Mouse (Mus musculus) retina, embryonic 14.5 days (tissue): ENCODE data around the gene Paqr7.
"Not testable (repeated sequence)": the region's sequence is repeated elsewhere in the genome, so short reads cannot be mapped to it uniquely, and the experiment has no call there.

Experiments
- DNase-seq: peaks from one replicate; pipeline ENCODE4 v3.0.0-alpha.2; 2015; ENCODE audit warnings: low spot score

Gene Paqr7

GRCm38 (mm10) chr4:134473764-134474163 is 22.7 kb upstream of the Paqr7 start:
- DNase-seq = no peak

- no peak for DNase-seq
Measured at GRCm38 (mm10) chr4:134474240-134474639, 22.3 kb upstream of the Paqr7 start.

GRCm38 (mm10) chr4:134476899-134477298 is 19.6 kb upstream of the Paqr7 start:
- no peak for DNase-seq

- DNase-seq = peak; percentile 91
Measured at GRCm38 (mm10) chr4:134478031-134478430, 18.5 kb upstream of the Paqr7 start.

GRCm38 (mm10) chr4:134479839-134480238 is 16.7 kb upstream of the Paqr7 start:
- no peak for DNase-seq

GRCm38 (mm10) chr4:134480864-134481263 is 15.6 kb upstream of the Paqr7 start:
- DNase-seq = peak; percentile 86

- no peak for DNase-seq
Measured at GRCm38 (mm10) chr4:134481270-134481669, 15.2 kb upstream of the Paqr7 start.

- no peak for DNase-seq
Measured at GRCm38 (mm10) chr4:134482442-134482841, 14.1 kb upstream of the Paqr7 start.

- DNase-seq = no peak
Measured at GRCm38 (mm10) chr4:134483078-134483688, 13.3 kb upstream of the Paqr7 start.

GRCm38 (mm10) chr4:134483696-134484095 is 12.8 kb upstream of the Paqr7 start:
- no peak for DNase-seq

- no peak for DNase-seq
Measured at GRCm38 (mm10) chr4:134484231-134484630, 12.3 kb upstream of the Paqr7 start.

GRCm38 (mm10) chr4:134485151-134485900 is 11.2 kb upstream of the Paqr7 start:
- no peak for DNase-seq

GRCm38 (mm10) chr4:134488211-134488610 is 8.3 kb upstream of the Paqr7 start:
- no peak for DNase-seq

- no peak for DNase-seq
Measured at GRCm38 (mm10) chr4:134489986-134490665, 6.4 kb upstream of the Paqr7 start.

GRCm38 (mm10) chr4:134491716-134492115 is 4.8 kb upstream of the Paqr7 start:
- DNase-seq = no peak

- DNase-seq = not testable (repeated sequence)
Measured at GRCm38 (mm10) chr4:134494161-134494560, 2.3 kb upstream of the Paqr7 start.

- DNase-seq = no peak
Measured at GRCm38 (mm10) chr4:134494780-134495545, 1.5 kb upstream of the Paqr7 start.

GRCm38 (mm10) chr4:134495546-134495923 is 962 bp upstream of the Paqr7 start:
- no peak for DNase-seq

- DNase-seq = no peak
Measured at GRCm38 (mm10) chr4:134497223-134497622, 726 bp downstream of the Paqr7 start.

GRCm38 (mm10) chr4:134497986-134498731 is 1.7 kb downstream of the Paqr7 start:
- no peak for DNase-seq

GRCm38 (mm10) chr4:134498983-134499382 is 2.5 kb downstream of the Paqr7 start:
- not testable (repeated sequence) for DNase-seq

GRCm38 (mm10) chr4:134501095-134501494 is 4.6 kb downstream of the Paqr7 start:
- no peak for DNase-seq
